Mouse (Mus musculus): ENCODE data around the gene Tubgcp2.

GRCm38 (mm10) chr7:140058528-140058927, 22.1 kb upstream of the Tubgcp2 start:
- TF ChIP-seq CTCF (IDR thresholded peaks at IDR 0.05; ENCODE audit: insufficient read depth, low read length): no peak
- TF ChIP-seq POLR2A (IDR thresholded peaks at IDR 0.05; ENCODE audit: borderline replicate concordance, extremely low read depth, low read depth, low read length): no peak
